Mouse (Mus musculus) urinary bladder, postnatal 25 days (tissue): ENCODE data around the gene Adgrd1.

Source experiments
- DNase-seq: peaks from one replicate; pipeline ENCODE4 v3.0.0; 2022; ENCODE audit warnings: low spot score

Gene Adgrd1

DNA sequence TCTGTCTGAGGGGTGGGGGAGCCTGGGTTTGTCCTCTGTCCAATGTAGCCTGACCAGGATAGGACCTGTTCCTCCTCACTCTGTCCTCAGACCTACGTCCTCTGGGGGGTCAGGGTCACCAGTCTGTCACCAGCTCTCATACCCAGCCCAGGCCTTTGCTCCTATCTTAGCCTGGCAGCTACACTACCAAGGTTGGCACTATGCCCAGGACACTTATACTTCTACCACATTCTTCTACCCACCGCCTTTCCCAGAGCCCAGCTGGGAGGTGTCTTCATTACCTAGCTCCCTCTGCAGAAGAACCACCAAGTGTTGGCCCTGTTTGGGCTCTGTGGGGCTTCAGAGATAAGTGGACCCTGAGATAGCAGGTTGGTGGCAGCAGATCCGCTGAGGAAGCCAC lies 103.6 kb downstream of the Adgrd1 start:
- no peak for DNase-seq

DNA sequence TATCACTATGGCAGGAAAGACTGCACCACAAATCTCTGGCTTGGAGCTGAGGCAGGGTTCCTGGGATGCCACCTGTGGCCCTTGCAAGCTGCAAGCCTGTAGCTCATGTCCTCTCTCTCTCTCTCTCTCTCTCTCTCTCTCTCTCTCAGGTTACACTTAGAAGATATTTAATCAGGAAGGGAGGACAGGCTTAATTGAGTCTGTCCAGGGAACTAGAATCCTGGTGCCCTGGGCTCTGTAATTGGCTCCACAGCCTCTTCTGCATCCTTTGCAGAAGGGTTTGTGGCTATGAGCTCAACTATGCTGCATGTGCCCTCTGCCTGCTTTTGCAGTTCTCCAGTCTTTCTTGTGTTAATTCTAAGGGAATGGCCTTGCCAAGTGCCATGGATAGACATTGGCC lies 111.7 kb downstream of the Adgrd1 start:
- no peak for DNase-seq

DNA sequence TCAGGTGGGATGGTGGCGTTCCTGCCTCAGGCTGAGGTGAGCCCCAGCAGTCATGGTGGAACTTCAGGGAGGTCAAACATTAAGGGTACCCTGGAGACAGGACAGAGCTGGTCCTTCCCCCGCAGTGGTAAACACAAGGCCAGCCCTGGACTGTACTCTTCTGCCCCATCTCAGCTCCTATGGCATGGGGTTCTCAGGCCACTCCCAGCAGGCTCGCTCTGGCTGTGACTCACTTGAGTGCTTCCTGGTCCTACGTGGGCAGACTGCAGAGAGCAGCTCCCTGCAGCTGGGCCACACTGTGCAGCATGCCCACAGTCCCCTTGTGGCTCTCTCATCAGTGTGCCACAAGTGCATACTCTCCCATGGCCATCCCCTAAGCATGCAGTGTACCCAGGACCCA lies 112.3 kb downstream of the Adgrd1 start:
- no peak for DNase-seq

DNA sequence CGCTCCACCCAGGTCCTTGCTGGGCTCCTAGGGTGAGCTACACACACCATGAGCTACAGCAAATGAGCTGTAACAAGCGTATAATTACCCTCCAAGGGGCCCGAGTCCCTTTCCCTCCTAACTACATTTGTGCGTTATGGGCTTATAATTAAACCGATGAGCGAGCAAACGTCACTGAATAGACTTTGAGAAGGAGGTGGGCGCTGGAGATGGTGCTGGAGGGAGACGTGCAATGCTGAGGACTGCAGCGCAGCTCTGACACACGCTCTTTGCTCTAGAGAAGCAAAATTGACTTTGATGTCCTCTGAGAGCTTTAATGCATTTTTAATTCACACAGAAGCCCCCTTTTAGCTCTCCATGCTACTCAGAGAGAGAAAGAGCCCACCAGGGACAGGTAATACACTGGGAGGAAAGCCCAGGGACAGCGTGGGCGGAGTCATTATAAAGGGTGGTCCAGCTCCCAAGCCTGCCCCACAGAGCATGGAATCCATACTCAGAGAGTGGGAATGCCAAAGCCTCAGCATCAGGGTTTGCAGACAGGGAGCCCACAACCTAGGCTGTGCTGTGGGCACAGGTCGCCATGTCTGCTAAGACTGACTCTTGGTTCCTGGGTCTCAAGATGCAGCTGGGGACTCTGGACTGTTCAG lies 115.0 kb downstream of the Adgrd1 start:
- no peak for DNase-seq

DNA sequence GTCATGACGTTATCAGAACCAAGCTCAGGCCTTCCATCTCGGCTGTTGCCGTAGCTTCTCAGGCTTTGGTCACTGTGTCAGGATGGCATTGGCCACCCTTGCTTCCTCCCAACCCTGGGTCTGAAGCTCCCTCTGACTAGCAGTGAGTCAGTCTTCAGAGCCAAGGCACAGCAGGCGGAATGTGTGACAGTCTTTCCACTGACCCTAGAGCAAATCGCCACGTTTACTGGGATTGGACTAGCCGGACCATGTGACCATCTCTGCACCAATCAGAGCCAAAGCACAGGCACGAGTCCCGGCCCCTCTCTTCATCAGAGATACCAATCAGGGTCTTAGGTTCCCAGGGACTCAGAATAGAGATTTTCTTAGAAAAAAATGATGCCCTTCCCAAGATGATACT lies 117.5 kb downstream of the Adgrd1 start:
- DNase-seq, result no peak

DNA sequence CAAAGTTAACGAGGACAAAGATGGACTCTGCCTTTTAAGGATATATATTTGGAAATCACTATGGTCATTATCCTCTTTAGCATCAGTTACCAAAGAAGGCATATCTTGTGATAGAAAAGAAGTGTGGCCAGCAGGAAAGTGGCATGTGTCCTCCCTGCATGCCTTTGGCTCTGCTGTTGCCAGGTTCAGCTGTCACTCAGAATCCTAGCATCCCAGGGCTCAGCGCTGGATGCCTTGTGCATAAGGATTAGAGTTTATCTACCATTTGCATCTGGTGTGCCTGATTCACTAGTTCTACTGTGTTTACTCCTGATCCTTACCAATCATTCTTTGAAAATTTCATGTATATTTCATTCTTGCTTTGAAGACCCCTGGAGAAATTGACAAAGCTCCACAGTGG lies 119.5 kb downstream of the Adgrd1 start:
- no peak for DNase-seq

DNA sequence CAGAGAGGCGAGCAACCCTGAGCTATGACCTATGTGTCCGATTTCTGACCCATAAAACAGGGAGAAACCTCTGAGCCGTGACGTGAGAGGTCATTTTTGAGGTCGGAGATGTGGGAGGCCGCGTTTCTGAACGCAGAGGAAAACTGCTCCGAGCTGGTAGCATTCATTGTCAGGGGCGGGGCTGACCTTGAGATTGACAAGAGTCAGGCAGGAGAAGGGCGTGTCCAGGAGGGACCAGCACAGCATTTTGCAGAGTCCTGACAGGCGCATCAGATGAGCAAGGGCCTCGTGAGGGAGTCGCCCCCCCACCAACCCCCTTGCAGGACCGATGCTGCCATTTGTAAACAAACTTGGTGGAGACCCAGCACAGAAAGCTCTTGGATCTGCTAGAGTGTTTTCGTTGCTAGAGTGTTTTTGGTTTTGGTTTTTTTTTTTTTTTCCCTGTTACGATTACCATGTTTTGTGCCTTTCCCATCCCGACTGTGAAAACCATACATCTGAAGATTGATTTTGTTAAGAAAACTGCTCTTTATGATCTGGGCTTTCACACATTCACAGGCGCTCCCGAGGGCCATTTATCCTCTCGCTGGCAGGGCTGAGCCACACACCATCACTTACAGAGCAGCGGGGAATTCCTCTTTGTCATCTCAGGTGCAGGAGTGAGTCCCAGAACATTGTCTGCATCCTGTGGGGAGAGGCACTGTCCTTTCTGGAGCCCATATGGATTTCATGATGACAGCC lies 121.1 kb downstream of the Adgrd1 start:
- DNase-seq, result no peak

DNA sequence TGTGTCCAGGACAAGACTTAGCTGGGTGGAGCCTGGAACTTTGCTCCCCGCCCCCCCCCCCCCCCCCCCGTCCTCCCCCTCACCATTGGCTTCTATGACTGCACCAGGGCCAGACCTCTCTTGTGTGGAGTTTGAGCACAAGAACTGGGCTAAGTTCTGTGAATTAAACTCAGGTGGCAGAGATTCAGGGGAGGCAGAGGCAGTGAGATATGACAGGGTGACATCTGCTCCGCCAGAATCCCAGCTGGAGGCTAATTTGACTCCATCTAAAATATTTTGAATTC lies 121.6 kb downstream of the Adgrd1 start:
- no peak for DNase-seq

DNA sequence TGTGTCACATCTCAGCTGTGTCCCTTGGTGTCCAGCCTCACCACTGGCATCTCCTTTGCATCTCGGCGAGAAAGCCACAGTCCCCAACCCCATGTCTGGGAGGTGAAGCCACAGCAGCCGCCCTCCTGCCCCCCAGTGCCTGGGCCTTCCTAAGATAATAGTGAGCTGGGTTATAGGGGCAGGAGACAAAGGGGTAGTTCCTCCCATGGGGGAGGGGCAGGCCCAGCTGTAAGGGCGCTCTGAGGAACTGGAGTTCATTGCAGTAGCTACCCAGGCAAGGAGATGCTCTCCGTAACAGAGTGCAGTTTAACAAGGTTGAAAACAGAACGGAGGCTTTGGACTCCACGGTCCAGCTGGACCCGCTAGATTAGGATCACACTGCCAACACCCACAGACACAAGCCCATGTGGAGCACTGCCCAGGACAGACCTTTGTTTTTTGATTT lies 122.0 kb downstream of the Adgrd1 start:
- DNase-seq, result no peak

DNA sequence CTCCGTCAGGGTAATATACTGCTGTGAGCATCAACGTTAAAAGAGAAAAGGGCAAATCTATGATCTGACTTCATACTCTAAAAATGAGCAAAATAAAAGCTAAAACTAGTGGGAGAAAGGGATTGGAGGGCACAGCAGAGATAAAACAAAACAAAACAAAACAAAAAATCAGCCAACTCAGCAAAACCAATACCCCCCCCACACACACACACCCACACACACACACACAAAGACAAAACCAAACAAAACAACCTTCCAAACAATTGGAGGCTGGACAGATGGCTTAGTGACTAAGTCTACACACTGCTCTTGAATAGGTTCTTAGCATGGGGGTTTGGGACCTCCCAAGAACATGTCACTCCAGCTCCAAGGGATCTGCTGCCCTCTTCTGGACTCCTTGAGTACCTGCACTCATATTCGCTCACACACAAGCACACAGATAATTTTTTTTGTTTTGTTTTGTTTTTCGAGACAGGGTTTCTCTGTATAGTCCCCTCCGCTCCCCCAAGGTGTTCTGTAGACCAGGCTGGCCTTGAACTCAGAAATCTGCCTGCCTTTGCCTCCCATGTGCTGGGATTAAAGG lies 122.7 kb downstream of the Adgrd1 start:
- no peak for DNase-seq

DNA sequence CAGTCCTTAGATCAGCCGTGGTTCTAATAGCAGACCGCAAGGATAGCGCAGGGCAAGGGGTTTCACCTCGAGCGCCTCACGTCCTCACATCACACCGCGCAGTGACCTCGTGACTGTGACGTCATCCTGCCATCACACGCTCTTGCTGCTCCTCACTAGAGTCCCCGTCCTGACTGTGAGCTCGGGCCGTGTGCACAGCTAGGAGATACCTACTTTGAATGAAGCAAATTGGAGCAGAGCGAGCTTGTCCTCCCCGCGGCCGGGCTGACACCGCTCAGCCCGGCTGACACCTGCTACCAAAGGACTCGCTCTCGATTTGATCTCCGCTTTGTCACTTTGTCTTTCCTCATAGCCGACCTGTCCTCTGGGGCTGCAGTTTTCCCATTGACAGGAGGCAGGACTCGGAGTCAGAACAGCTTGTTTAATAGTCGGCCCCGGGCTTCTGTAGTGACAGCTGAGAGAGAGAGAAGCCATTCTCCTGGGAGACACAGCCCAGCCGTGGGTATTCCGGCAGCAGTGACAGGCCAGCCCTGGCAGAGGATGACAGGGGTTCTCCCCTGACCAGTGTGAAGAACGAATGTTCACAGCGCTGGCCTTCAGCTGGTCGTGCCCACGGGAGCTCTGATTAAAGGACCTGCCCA lies 129.4 kb downstream of the Adgrd1 start:
- DNase-seq, result no peak

DNA sequence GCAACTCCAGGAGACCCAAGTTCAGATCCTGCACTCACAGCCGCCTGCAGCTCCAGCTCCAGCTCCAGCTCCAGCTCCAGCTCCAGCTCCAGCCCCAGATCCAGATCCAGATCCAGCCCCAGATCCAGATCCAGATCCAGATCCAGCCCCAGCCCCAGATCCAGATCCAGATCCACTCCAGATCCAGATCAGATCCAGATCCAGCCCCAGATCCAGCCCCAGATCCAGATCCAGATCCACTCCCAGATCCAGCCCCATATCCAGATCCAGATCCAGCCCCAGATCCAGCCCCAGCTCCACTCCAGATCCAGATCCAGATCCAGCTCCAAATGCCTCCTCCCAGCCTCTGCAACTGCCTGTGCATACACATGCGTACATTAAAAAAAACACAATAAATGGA lies 131.6 kb downstream of the Adgrd1 start:
- no peak for DNase-seq

DNA sequence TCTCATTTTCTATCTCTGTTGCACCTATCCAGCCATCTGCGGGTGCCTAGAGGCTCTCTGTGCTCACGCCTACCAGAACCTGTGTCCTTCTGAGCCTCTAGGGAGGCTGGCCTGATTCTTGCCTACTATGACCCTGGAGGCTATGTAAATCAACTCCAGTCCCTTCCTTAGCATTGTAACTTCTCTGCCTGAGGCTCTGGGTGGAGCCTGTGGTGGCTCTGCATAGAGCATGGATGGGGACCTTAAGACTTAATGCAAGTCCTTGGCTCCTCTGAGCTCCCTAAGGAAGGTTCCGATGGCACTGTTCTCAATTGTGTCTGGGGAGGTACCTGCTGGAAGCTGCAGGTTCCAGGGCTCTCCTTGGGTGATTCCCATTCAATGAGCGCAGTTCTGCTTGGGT lies 136.8 kb downstream of the Adgrd1 start:
- no peak for DNase-seq

DNA sequence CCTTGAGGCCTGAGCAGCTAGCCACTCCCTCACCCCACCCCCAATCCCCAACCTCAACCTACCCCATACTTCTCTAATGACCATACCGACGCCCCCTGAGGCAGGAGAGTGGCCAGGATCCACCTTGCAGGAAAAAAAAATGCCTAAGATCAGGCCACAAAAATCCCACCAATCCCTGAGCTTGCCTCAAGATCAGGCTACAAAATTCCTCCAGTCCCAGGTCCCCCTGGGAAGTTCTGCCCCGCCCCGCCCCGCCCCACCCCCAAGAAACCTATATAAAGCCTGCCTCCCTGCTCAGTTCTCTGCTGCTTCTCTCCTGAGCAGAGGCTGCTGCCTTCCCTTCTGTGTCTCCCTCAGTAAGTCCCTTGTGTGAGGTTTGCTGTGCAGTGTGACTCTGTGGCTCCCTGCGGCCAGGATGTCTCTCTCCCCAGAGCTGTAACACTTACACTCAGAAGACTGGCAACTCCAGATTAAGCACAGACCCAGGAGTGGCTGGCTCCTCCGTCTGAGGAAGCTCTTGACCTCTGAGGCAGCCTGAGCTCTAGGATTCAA lies 137.4 kb downstream of the Adgrd1 start:
- DNase-seq, result no peak

DNA sequence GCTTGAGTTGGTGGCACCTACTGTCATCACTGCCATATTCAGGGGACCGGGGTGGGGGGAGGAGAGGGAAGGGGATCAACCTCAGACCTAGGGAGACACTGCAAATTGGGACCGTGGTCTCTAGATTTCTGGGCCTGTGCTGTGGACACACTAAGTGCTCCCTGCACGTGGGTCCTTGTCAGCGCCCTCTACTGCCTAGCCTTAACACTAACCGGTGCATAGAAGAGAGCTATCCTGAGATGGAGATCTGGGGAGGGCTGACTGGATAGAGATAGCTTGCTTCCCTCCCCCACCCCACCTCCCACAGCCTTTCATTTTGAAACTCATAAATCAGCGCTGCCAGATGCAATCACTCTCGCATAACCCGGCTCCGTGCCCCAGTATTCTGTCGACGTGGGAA lies 139.8 kb downstream of the Adgrd1 start:
- DNase-seq, result no peak

DNA sequence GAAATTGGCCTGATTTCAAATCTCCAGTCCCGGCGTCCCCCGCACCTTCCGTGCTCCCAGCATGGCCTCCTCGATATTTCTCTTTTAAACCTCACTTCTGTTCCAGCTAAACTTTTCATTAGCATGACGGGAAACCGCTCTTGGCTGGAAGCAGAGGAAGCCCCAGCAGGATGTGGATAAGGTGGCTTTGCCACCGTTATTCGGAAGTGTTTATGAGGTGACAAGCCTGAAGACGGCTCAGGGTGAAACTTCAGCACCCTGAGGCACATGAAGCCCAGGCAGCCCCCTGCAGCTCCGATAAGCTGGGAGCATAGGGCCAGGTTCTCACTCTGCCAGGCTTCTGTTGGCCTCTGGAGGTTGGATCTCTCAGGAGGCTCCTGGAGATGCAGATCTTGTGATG lies 145.3 kb downstream of the Adgrd1 start:
- DNase-seq, result no peak

DNA sequence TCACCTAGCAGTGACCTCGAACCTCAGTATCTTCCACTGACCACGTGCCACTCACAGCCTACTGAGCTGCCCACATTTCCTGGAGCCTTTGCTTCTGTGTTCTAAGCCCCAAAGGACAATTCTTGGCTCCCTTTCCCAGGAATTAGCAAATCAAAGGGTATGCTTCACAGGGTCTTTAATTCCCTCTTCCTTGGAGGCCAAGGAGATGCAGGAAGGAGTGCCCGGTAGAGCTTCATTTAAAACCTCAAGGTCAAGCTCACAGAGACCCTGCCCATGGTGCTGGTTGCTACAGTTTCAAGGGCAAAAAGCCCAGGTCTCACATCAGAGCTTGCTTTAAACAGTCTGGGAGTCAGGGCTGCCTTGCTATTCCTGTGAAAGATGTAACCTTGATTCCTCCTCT lies 145.7 kb downstream of the Adgrd1 start:
- DNase-seq, result no peak

DNA sequence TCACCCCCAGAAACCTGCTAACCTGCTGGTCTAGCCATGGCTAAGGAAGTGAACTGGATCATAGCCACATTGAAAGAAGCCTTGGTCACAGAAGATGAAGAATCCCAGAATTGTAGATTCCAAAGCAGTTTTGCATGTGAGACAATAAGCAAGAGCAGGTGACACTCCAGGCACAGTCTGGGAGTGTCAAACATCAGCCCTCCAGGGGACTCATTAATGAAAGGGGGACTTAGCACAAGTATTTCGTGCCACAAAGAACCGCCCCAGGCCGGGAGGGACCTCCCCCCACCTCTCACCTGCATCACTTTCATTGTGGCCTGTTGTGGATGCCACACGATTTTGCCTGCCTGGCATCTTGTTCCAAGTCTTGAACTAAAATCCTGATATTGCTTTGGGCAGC lies 146.6 kb downstream of the Adgrd1 start:
- no peak for DNase-seq

DNA sequence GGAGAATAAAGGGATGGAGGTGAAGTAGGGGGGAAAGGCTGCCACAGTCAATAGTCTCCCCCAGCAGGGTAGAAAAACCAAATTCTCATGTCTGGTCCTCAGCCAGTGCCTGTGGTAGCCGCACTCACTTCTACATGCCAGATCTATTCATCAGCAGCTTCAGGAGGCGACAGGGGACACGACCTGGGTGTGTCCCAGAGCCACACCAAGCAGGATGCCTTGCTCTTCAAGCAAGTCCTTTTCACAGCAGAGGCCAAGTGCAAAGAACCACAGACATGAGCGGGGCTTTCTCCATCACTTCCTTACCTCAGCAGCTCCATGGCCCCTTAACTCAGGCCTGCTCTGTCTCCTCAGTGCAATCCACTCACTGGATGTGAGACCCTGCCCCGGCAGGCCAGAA lies 147.8 kb downstream of the Adgrd1 start:
- DNase-seq, result no peak

DNA sequence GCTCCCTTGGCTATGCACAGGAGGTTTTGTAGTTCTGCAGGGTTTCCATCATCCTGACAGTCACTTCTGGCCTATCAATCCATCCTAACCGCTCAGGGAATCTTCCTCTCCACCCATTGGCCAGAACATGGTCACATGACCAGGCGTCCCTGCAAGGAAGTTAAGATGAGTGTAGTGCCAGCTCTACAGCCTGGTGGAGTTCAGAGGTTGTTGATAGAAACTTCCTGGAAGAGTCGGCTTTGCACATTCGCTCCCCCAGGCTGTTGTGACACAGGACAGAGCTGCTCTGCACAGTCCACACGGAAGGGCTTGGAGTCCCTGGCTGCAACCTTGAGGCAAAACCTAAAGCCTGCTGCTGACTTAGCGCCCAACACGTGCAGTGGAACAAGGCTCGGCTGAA lies 152.5 kb downstream of the Adgrd1 start:
- no peak for DNase-seq
